Mouse (Mus musculus): ENCODE measurements around the gene Phf13. TPM values are rescaled to one million over a fixed set of nuclear protein-coding genes. Genes with fewer than 3 reads are reported as not detected.
"Not testable (repeated sequence)": the region's sequence is repeated elsewhere in the genome, so short reads cannot be mapped to it uniquely, and the experiment has no call there.

Phf13 gene
- 23.9 and 30.4 TPM in 2 replicates for polyA plus RNA-seq (2016; fragmentation: Nextera tagmentation; extraction: Ambion mirVana)

GRCm38 (mm10) chr4:151996173-151996950 lies at the start of gene Phf13:
TSS of gene Phf13 (minus strand) at chr4:151996258.
- H3K4me3 ChIP-seq, result peak within 1 kb of the TSS; percentile 95
- DNase-seq (ENCODE audit: low spot score), result peak; percentile 100
- H3K36me3 ChIP-seq, result peaks cover 22% of the 10 kb centered on the region
- WGBS, result under 1% methylated on average over 94 of the region's 94 CpGs
- no peaks in the 10 kb centered on the region for H3K9me3 ChIP-seq (replicated peaks)
- peaks cover 35% of the 10 kb centered on the region for H3K4me1 ChIP-seq
- H3K27ac ChIP-seq (replicated peaks), result peak within 1 kb of the TSS; percentile 96
- peaks cover 20% of the 10 kb centered on the region; the same call in 1 of the 2 replicates for H3K27me3 ChIP-seq (ENCODE audit: low read depth, poor library complexity, severe bottlenecking)

DNA sequence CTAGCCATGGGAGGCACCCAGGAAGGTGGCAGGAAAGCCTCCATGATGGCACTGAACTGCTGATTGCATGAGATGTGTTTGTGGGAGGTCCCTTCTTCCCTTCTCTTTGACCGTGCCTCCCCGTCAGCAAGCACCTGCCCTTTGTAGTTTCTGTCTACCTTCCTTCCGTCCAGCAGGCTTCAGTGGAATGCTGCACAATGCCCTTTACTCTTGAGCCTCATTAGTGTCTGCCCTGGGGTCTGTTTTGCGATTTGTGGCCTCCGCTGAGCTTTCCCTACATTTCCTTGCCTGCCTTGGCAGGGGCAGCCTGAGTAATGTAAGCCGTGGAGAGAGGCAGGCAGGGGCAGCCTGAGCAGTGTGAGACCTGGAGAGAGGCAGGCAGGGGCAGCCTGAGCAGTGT lies 48.6 kb upstream of the Phf13 start:
- no peaks in the 10 kb centered on the region for H3K9me3 ChIP-seq (replicated peaks)
- no peak overlapping the region for H3K4me3 ChIP-seq
- H3K36me3 ChIP-seq, result peaks cover 87% of the 10 kb centered on the region
- DNase-seq (ENCODE audit: low spot score), result no peak
- H3K27me3 ChIP-seq (ENCODE audit: low read depth, poor library complexity, severe bottlenecking), result no peaks in the 10 kb centered on the region
- 90% methylated on average over 6 of the region's 6 CpGs for WGBS
- H3K4me1 ChIP-seq, result peaks cover 16% of the 10 kb centered on the region
- H3K27ac ChIP-seq (replicated peaks), result no peak overlapping the region

DNA sequence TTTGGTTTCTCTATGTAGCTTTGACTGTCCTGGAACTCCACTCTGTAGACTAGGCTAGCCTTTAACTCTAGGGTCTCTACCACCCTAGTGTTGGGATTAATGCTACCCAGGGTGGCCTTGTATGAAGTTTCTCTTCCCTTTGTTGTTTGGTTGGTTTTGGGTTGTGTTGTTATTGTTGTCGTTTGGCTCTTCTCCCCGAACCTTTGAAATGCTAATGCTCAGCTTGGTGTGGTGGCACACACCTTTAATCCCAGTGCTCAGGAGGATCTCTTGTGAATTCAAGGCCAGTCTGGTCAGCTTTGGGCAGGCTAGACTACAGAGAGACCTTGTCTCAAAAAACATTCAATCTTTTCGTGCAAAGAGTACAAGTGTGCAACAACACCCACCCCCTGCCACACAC lies 47.1 kb upstream of the Phf13 start:
- Histone ChIP-seq H3K27me3 (ENCODE audit: low read depth, poor library complexity, severe bottlenecking) (no peaks in the 10 kb centered on the region), H3K27ac (replicated peaks) (no peak overlapping the region), H3K36me3 (peaks cover 74% of the 10 kb centered on the region), H3K9me3 (replicated peaks) (no peaks in the 10 kb centered on the region), H3K4me3 (no peak overlapping the region), H3K4me1 (peaks cover 28% of the 10 kb centered on the region)
- 88% methylated on average over 3 of the region's 3 CpGs for WGBS
- DNase-seq (ENCODE audit: low spot score), result no peak

DNA sequence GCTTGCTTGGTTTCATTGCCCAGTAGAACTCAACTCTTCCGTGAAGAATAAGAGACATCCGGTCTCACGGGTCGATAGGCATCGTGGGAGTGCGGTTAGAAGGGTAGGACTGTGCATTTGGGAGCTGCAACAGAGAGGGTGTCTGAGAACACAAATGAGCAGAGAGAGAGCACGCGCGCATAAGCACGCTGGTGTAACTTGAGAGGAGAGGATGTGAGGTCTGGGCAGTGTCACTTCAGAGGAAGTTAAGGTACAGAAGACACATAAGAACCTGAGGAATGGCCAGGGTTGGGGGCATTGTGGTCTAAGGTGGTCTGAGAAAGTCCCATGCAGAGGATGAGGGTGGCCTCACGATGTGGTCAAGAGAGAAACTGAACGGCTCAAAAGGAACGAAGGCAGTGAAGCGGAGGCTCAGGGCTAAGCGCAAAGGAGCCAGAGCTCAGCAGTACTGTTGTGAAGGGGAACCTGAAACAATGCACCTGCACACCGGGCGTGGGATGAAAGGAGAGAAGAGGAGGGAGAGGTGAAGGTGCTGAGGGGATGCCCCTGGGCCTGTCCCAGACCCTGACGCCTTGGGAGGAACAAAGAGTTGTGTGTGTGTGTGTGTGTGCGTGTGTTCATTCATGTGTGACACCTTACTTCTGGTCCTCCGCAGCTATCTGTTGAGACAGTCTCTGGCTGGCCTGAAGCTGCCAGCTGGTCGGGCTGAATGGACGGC lies 46.0 kb upstream of the Phf13 start:
- H3K27ac ChIP-seq (replicated peaks), result no peak overlapping the region
- 96% methylated on average over 22 of the region's 22 CpGs for WGBS
- H3K9me3 ChIP-seq (replicated peaks), result no peaks in the 10 kb centered on the region
- DNase-seq (ENCODE audit: low spot score), result no peak
- peaks cover 63% of the 10 kb centered on the region for H3K36me3 ChIP-seq
- H3K4me1 ChIP-seq, result peaks cover 30% of the 10 kb centered on the region
- no peak overlapping the region for H3K4me3 ChIP-seq
- no peaks in the 10 kb centered on the region for H3K27me3 ChIP-seq (ENCODE audit: low read depth, poor library complexity, severe bottlenecking)

DNA sequence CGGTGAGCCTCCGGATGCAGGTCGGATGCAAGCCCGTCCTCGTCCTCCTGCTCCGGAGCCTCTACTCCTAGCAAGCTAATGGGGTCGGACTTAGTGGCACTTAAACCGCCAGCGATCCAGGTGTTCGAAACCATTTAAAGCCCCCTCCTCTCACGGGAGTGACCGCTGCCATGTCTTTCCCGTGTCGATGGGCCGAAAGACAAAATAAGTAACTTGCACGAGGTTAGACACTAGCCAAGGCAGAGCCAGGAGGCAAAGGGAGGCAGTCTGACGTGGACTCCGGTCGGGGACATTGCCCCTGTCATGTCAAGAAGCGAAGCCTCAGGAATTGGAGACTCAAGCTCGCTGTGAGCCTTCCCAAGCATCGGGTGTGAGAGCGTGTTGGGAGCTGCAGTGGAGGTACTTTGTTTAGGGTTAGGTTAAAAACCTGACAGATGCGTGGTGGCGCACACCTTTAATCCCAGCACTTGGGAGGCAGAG lies 43.8 kb upstream of the Phf13 start:
- peak overlapping the region; percentile 87 for H3K27ac ChIP-seq (replicated peaks)
- no peaks in the 10 kb centered on the region for H3K27me3 ChIP-seq (ENCODE audit: low read depth, poor library complexity, severe bottlenecking)
- peak overlapping the region; percentile 100 for H3K4me3 ChIP-seq
- 4% methylated on average over 25 of the region's 25 CpGs for WGBS
- H3K9me3 ChIP-seq (replicated peaks), result no peaks in the 10 kb centered on the region
- H3K36me3 ChIP-seq, result peaks cover 41% of the 10 kb centered on the region
- H3K4me1 ChIP-seq, result peaks cover 30% of the 10 kb centered on the region
- no peak for DNase-seq (ENCODE audit: low spot score)

GRCm38 (mm10) chr4:152038985-152039830 lies 43.1 kb upstream of the Phf13 start, which contains the start of gene Nol9:
TSS of gene Nol9 (plus strand) at chr4:152039321.
- Histone ChIP-seq H3K9me3 (replicated peaks) (no peaks in the 10 kb centered on the region), H3K27ac (replicated peaks) (peak within 1 kb of the TSS; percentile 87), H3K4me3 (peak within 1 kb of the TSS; percentile 100), H3K4me1 (peaks cover 30% of the 10 kb centered on the region), H3K36me3 (peaks cover 34% of the 10 kb centered on the region), H3K27me3 (ENCODE audit: low read depth, poor library complexity, severe bottlenecking) (0 out of 2 replicates have a peak, but pooled peaks cover 3% of the 10 kb centered on the region)
- DNase-seq (ENCODE audit: low spot score), result peak; percentile 93
- under 1% methylated on average over 86 of the region's 86 CpGs for WGBS

GRCm38 (mm10) chr4:152038225-152038984 lies 42.3 kb upstream of the Phf13 start, which contains the start of gene Tas1r1:
TSS of gene Tas1r1 (minus strand) at chr4:152038568.
- Histone ChIP-seq H3K9me3 (replicated peaks) (no peaks in the 10 kb centered on the region), H3K4me1 (peaks cover 30% of the 10 kb centered on the region), H3K4me3 (peak within 1 kb of the TSS; percentile 100), H3K27ac (replicated peaks) (peak within 1 kb of the TSS; percentile 87), H3K27me3 (ENCODE audit: low read depth, poor library complexity, severe bottlenecking) (0 out of 2 replicates have a peak, but pooled peaks cover 3% of the 10 kb centered on the region), H3K36me3 (peaks cover 26% of the 10 kb centered on the region)
- no peak for DNase-seq (ENCODE audit: low spot score)
- 51% methylated on average over 10 of the region's 10 CpGs for WGBS

DNA sequence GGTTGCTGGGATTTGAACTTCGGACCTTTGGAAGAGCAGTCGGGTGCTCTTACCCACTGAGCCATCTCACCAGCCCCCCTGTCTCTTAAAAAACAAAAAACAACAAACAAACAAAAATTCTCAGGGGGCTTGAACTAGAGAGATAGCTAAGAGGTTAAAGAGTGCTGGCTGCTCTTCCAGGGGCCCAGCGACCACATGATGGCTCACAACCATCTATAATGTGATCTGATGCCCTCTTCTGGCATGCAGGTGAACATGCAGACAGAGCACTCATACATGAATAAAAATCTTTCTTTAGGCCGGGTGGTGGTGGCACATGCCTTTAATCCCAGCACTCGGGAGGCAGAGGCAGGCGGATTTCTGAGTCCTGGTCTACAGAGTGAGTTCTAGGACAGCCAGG lies 40.4 kb upstream of the Phf13 start:
- not testable (repeated sequence) for DNase-seq (ENCODE audit: low spot score); H3K27ac ChIP-seq (replicated peaks); H3K9me3 ChIP-seq (replicated peaks); H3K4me3 ChIP-seq; H3K36me3 ChIP-seq
- WGBS, result 89% methylated on average over 6 of the region's 6 CpGs
- H3K4me1 ChIP-seq, result peaks cover 42% of the 10 kb centered on the region
- H3K27me3 ChIP-seq (ENCODE audit: low read depth, poor library complexity, severe bottlenecking), result peaks cover 14% of the 10 kb centered on the region

- WGBS, result 86% methylated on average over 13 of the region's 13 CpGs
Observed at GRCm38 (mm10) chr4:152032922-152033321, 36.9 kb upstream of the Phf13 start.

GRCm38 (mm10) chr4:152029997-152030396 lies 33.9 kb upstream of the Phf13 start:
- H3K9me3 ChIP-seq (replicated peaks), result no peaks in the 10 kb centered on the region
- H3K27me3 ChIP-seq (ENCODE audit: low read depth, poor library complexity, severe bottlenecking), result peaks cover 14% of the 10 kb centered on the region
- H3K27ac ChIP-seq (replicated peaks), result no peak overlapping the region; the same call in 1 of the 2 replicates
- 71% methylated on average over 4 of the region's 4 CpGs for WGBS
- peaks cover 65% of the 10 kb centered on the region for H3K4me1 ChIP-seq
- no peak for DNase-seq (ENCODE audit: low spot score)
- no peak overlapping the region for H3K4me3 ChIP-seq
- H3K36me3 ChIP-seq, result peaks cover 15% of the 10 kb centered on the region

More at GRCm38 (mm10) chr4:152032922-152033321, 36.9 kb upstream of the Phf13 start:
- H3K4me3 ChIP-seq, result no peak overlapping the region
- H3K27ac ChIP-seq (replicated peaks), result no peak overlapping the region
- H3K9me3 ChIP-seq (replicated peaks), result no peaks in the 10 kb centered on the region
- H3K27me3 ChIP-seq (ENCODE audit: low read depth, poor library complexity, severe bottlenecking), result peaks cover 14% of the 10 kb centered on the region
- H3K4me1 ChIP-seq, result peaks cover 41% of the 10 kb centered on the region
- H3K36me3 ChIP-seq, result no peaks in the 10 kb centered on the region
- DNase-seq (ENCODE audit: low spot score), result no peak

- Histone ChIP-seq H3K9me3 (replicated peaks) (no peaks in the 10 kb centered on the region), H3K4me3 (no peak overlapping the region)
- 47% methylated on average over 5 of the region's 5 CpGs for WGBS
Observed at GRCm38 (mm10) chr4:152029087-152029486, 33.0 kb upstream of the Phf13 start.

More at GRCm38 (mm10) chr4:152029087-152029486, 33.0 kb upstream of the Phf13 start:
- no peak for DNase-seq (ENCODE audit: low spot score)
- Histone ChIP-seq H3K27ac (replicated peaks) (no peak overlapping the region), H3K36me3 (peaks cover 24% of the 10 kb centered on the region), H3K4me1 (peaks cover 71% of the 10 kb centered on the region), H3K27me3 (ENCODE audit: low read depth, poor library complexity, severe bottlenecking) (peaks cover 11% of the 10 kb centered on the region)
